Mouse (Mus musculus) liver, embryonic 13.5 days (tissue): ENCODE results near the gene Urb2. TPM values are rescaled to one million over a fixed set of nuclear protein-coding genes. Genes with fewer than 3 reads are reported as not detected.

Experiments
- ATAC-seq: fragments of 200-750 bp; cut with Nextera tagmentation; 2 replicates; pipeline ENCODE4 v1.8.0; 2017; ENCODE audit warnings: low read depth, mild to moderate bottlenecking, moderate number of reproducible peaks, moderate library complexity
- DNase-seq: peaks from one replicate; pipeline ENCODE4 v3.0.0; 2022
- H3K27ac ChIP-seq: fragments of 300-500 bp; sonication (generic); 2 replicates; pipeline ENCODE4 v1.5.1; 2015; ENCODE audit warnings: moderate library complexity, mild to moderate bottlenecking, inconsistent platforms
- H3K27me3 ChIP-seq: fragments of 300-500 bp; sonication (generic); 2 replicates; pipeline ENCODE4 v1.6.1; 2015; ENCODE audit warnings: mild to moderate bottlenecking, inconsistent platforms
- H3K36me3 ChIP-seq: fragments of 300-500 bp; sonication (generic); 2 replicates; pipeline ENCODE4 v1.6.1; 2015; ENCODE audit warnings: mild to moderate bottlenecking, inconsistent platforms
- H3K4me1 ChIP-seq: fragments of 300-500 bp; sonication (generic); replicated peaks from 2 replicates; pipeline ENCODE4 v1.6.1; 2015; ENCODE audit warnings: inconsistent platforms
- H3K4me2 ChIP-seq: fragments of 300-500 bp; sonication (generic); 2 replicates; pipeline ENCODE4 v1.6.1; 2015; ENCODE audit warnings: inconsistent platforms, mild to moderate bottlenecking, moderate library complexity
- H3K4me3 ChIP-seq: fragments of 300-500 bp; sonication (generic); replicated peaks from 2 replicates; pipeline ENCODE4 v1.5.1; 2015; ENCODE audit warnings: mild to moderate bottlenecking, inconsistent platforms
- H3K9ac ChIP-seq: fragments of 300-500 bp; sonication (generic); 2 replicates; pipeline ENCODE4 v1.6.1; 2015; ENCODE audit warnings: mild to moderate bottlenecking, inconsistent platforms
- H3K9me3 ChIP-seq: fragments of 300-500 bp; sonication (generic); replicated peaks from 2 replicates; pipeline ENCODE4 v1.6.1; 2016; ENCODE audit warnings: inconsistent platforms
- WGBS: fragments of 180-500 bp; shearing (Covaris S2); methylation state at CpG from one replicate; pipeline ENCODE4 v1.1.7; 2015; ENCODE audit not compliant: insufficient replicate concordance; 5-methylcytosine and 5-hydroxymethylcytosine counted together
- polyA plus RNA-seq: library from polyadenylated mRNA; unstranded; fragments of >200 nt; fragmentation: Nextera tagmentation; extraction: Ambion mirVana; gene quantifications from 2 replicates; pipeline ENCODE4 v1.2.1, GENCODE M21; 2015

Gene Urb2
- polyA plus RNA-seq, 1 experiment from 2014 or later = 2.5 TPM

DNA sequence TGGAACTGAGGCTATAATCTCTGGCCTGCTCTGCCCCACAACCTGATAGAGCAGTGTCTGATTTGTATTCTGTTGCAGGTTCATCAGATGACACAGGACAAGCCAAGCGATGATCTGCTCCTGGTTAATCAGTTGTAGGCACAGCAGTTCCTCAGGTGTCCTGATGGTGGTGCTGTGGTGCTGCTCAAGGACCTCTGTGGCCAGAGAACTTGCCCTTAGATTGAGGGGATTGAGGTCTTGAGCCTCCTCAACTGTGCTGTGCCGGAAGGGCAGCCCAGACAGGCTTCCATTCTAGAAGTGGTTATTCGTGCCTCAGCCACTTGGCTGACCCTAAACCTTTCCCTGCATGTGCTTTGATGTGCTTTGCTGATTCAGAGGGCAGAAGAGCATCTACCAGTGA, 30.8 kb downstream of the Urb2 start:
- Histone ChIP-seq H3K4me3 (no peak overlapping the region), H3K36me3 (peaks cover 29% of the 10 kb centered on the region), H3K9me3 (no peaks in the 10 kb centered on the region), H3K27me3 (no peaks in the 10 kb centered on the region), H3K4me1 (peaks cover 8% of the 10 kb centered on the region), H3K4me2 (no peak overlapping the region), H3K27ac (no peak overlapping the region), H3K9ac (no peak overlapping the region)
- ATAC-seq (0 out of 2 replicates have a peak, but pooled peaks have one; percentile 53), DNase-seq (peak; percentile 28)
- WGBS = 33% methylated on average over 3 of the region's 3 CpGs

DNA sequence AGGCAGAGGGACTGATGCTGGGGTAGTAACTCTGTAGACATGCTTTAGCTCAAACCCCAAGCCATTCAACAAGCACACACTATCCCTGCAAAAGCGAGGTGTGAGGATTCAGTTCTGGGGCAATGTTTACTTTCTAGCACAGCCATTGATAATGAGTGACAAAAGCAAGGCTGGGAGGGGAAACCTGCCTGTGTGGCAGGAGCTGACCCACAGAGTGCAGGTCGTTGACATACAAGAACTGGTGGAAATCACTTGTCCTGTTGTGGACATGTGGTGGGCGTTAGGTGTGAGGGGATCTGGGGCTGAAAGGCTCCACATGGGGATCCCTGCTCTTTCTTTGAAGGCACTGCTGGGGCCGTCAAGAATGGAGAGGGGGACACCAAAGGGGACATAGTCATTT, 31.3 kb downstream of the Urb2 start:
- Histone ChIP-seq H3K4me3 (no peak overlapping the region), H3K27ac (no peak overlapping the region), H3K27me3 (no peaks in the 10 kb centered on the region), H3K9me3 (no peaks in the 10 kb centered on the region), H3K4me2 (no peak overlapping the region), H3K9ac (no peak overlapping the region), H3K36me3 (peaks cover 24% of the 10 kb centered on the region), H3K4me1 (peaks cover 8% of the 10 kb centered on the region)
- ATAC-seq = 0 out of 2 replicates have a peak, but pooled peaks have one; percentile 29
- 56% methylated on average over 4 of the region's 4 CpGs for WGBS
- no peak for DNase-seq

DNA sequence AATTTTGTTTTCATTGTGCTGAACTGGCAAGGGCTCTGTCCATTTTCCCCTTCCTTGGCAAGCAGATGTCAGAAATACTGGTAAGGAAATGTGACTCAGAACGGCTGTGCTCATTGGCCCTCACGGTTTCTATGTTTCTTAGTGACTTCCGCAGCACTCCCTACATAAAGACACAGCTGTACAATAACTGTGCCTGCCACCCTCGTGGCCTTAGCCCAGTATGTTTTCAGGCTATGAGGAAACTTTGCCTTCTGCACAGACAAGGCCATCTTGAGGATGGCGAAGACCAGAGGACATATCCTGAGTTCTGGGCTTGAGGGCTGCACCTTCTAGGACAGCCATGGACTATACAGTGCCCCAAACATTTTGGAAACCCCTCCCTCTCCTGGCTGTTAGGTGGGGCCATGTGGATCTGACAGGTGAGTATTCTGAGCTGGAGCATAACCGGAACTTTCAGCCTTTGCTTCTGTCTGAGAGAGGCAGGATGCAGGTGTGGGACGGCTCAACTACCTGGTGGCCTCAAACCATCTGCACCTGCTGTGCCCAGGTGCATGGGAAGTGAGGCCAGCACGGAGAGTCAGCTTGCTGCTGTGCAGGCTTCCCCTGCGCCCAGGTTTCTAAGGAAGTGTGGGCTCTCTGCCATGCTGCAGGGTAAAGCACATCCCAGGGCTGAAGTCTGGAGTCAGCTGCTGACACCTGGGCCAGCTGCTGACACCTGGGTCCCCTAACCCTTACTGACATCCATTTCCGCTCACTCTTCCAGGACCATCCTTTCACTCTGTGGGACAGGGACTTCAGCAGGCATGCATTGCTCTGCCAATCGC, 35.7 kb downstream of the Urb2 start:
- Histone ChIP-seq H3K27me3 (no peaks in the 10 kb centered on the region), H3K36me3 (no peaks in the 10 kb centered on the region), H3K4me1 (peaks cover 8% of the 10 kb centered on the region), H3K9ac (no peak overlapping the region), H3K9me3 (no peaks in the 10 kb centered on the region), H3K4me3 (no peak overlapping the region), H3K4me2 (no peak overlapping the region), H3K27ac (no peak overlapping the region)
- DNase-seq (no peak), ATAC-seq (no peak)
- WGBS = 60% methylated on average over 11 of the region's 11 CpGs

DNA sequence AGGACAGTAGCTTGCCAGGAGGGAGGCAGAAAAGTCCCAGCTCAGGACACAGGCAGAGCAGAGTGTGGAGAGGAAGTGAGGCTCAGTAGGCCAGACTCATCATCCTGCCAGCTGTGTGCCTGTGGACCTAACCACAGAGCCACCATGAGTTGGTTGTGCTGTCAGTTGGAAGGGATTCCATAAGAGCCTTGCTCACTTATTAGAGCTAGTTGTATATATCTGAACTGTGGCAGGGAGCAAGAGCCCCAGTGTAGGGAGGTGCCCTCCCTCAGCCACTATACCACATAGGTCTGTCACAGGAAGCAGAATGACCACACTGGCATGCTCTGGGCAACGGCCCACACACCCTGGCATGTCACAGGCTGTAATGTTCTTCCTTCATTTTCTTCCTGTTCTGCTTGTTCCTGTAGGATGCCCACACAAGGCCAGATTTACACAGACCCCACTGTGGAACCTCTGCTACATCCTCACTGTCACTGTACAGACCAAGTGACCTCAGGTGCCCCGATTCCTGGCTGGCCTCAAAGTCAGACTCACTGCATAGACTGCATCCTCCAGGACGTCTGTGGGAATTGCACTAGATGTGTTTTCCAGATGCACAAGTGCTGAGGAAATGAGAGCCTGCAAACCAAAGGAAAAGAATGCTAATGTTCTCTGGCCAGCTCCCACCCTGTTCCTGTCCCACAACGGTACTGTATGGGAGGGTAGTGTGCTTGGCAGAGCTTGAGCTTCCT, 45.2 kb downstream of the Urb2 start:
- Histone ChIP-seq H3K4me3 (no peak overlapping the region), H3K27me3 (no peaks in the 10 kb centered on the region), H3K4me1 (no peaks in the 10 kb centered on the region), H3K9ac (no peak overlapping the region), H3K9me3 (no peaks in the 10 kb centered on the region), H3K4me2 (no peak overlapping the region), H3K27ac (no peak overlapping the region), H3K36me3 (no peaks in the 10 kb centered on the region)
- 35% methylated on average over 4 of the region's 4 CpGs for WGBS
- ATAC-seq = no peak
- DNase-seq = no peak

DNA sequence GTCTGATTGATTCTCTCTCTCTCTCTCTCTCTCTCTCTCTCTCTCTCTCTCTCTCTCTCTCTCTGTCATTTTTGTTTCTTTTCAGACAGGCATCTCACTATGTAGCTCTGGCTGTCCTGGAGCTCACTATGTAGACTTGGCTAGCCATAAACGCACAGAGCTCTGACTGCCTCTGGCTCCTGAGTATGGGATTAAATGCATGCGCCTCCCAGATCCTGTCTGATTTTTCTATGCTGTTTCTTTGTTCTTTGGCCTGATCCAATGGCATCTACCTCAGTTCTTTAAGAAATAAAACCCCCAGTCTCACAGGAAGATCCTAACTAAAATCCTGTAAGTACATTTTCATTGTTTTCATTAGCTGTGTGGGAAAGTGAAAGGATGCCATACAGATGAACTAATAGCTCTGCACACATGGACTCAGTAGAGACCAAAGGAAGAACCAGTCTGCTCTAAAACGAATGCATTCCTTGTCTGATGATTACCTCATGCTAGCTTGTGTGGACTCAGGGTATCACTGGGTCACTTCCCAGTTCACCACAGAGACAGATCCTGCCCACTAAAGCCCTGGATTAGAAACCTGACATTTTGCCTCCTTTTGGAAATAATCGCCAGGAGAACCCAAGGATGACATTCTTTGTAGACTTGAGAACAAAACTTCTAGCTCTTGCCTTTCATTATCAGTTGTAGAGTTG, 45.9 kb downstream of the Urb2 start:
- no peaks in the 10 kb centered on the region for H3K9me3 ChIP-seq
- no peak overlapping the region for H3K27ac ChIP-seq
- H3K4me2 ChIP-seq = no peak overlapping the region
- H3K4me1 ChIP-seq = no peaks in the 10 kb centered on the region
- DNase-seq (no peak), ATAC-seq (no peak)
- no peaks in the 10 kb centered on the region for H3K27me3 ChIP-seq
- WGBS = 58% methylated on average over 4 of the region's 4 CpGs
- no peak overlapping the region for H3K9ac ChIP-seq
- H3K4me3 ChIP-seq = no peak overlapping the region
- H3K36me3 ChIP-seq = no peaks in the 10 kb centered on the region

DNA sequence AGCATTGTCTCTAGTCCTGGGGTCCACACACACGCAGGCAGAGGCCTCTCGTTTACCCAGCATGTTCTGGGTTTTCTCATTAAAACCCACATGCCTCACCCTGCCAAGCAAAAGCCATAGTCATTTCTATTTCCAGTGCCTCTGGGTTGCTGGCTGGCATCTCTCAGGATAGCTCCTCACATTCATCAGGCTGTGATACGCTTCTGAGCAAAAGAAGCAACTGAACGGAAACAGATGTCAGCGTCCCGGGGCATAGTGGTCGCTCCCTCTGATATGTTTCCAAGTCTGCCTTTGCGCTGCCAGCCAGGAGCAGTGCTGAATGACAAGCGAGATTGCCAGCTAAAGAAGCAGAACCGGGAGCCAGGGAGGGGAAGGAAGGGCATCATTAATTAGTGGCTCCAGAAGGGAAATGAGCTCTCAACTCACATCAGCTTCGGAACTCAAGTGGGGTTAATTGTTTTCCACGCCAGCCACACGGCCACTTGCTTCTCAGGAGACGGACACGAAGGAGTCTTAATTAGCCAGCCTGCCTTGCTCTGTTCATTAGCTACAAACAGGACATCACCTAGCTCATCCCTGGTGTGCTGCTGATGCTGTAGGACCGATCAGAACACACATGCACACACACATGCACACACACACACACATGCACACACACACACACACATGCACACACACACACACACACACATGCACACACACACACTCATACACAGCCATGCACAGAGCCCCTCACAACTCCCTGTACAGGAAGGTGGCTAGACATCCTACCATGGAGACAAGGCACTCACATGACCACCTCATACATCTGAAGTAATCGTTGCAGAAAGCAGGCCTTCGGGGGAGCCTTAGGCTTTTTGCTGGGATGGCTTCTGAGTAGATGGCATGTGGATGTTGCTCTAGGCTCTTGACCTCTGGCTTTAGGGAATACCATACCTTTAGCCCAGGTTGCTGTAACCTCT, 49.3 kb downstream of the Urb2 start:
- ATAC-seq (no peak), DNase-seq (no peak)
- no peak overlapping the region for H3K27ac ChIP-seq
- H3K9ac ChIP-seq = no peak overlapping the region
- no peak overlapping the region for H3K4me2 ChIP-seq
- no peaks in the 10 kb centered on the region for H3K27me3 ChIP-seq
- 45% methylated on average over 18 of the region's 18 CpGs for WGBS
- H3K4me1 ChIP-seq = no peaks in the 10 kb centered on the region
- no peak overlapping the region for H3K4me3 ChIP-seq
- H3K9me3 ChIP-seq = no peaks in the 10 kb centered on the region
- no peaks in the 10 kb centered on the region for H3K36me3 ChIP-seq

DNA sequence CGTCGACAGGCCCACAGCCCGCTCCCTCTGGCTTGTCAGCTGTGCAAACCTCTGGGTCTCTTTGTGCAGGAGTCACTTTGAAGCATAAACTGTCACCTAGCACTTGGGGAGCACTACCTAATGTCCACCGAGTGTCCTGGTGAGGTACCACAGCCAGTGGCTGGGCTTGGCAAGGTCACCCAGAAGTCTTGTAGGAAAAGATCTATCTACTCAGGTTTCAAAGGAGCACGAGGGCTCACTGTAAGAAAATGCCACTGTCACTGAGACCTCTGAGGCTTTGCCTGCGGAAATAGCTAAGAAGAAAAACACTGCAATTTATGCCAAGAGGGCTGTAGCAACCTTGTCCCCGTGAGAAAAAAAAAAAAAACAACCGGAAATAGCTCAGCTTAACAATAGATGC, 54.7 kb downstream of the Urb2 start:
- no peak overlapping the region for H3K4me3 ChIP-seq
- H3K9me3 ChIP-seq = no peaks in the 10 kb centered on the region
- H3K4me2 ChIP-seq = no peak overlapping the region
- ATAC-seq = no peak
- H3K9ac ChIP-seq = no peak overlapping the region
- no peak overlapping the region for H3K27ac ChIP-seq
- H3K36me3 ChIP-seq = no peaks in the 10 kb centered on the region
- DNase-seq = no peak
- H3K4me1 ChIP-seq = peaks cover 29% of the 10 kb centered on the region
- WGBS = 69% methylated on average over 8 of the region's 8 CpGs
- H3K27me3 ChIP-seq = no peaks in the 10 kb centered on the region

DNA sequence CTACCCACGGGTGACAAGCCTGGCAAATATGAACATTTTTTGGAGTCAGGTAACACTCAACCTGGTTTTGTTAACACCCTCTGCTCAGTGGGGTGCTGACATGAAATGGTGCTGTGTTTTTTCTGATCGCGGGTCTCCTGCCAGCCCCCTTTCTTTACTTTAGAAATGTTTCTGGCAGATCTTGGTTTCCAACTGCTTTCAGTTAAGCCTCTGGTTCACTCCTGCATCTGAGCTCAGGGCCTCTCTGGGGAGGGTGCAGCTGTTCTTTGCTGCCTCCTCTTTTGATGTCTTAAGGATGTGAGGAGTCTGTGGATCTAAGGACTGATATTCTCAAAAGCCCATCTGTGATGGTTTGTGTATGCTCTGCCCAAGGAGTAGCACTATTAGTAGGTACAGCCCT, 55.1 kb downstream of the Urb2 start:
- ATAC-seq = no peak
- no peak for DNase-seq
- Histone ChIP-seq H3K4me1 (peaks cover 29% of the 10 kb centered on the region), H3K27me3 (no peaks in the 10 kb centered on the region), H3K9me3 (no peaks in the 10 kb centered on the region), H3K9ac (peak overlapping the region; percentile 41; the same call in 1 of the 2 replicates), H3K4me2 (no peak overlapping the region), H3K27ac (peak overlapping the region; percentile 80), H3K4me3 (no peak overlapping the region), H3K36me3 (no peaks in the 10 kb centered on the region)
- 58% methylated on average over 3 of the region's 3 CpGs for WGBS

DNA sequence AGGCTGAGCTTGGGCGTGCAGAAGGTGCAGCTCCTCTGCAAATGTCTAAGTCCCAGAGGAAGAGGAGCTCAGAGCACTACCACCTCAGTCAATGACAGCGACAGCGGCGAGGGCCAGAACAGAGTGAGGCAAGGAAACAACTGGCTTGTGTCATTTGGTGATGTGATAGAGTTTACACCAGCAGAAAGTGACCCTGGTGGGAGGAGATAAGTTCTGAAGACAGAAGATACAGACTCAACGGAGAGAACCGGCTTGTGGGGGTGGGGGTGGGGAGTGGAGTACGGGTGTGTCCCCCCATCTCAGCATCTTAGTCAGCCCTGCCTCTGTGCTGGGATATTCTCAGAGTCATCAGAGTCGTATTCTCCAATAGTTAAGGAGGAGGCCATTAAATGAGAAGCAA, 56.1 kb downstream of the Urb2 start:
- no peak overlapping the region for H3K4me3 ChIP-seq
- H3K27ac ChIP-seq = peak overlapping the region; percentile 80
- no peaks in the 10 kb centered on the region for H3K9me3 ChIP-seq
- ATAC-seq (peak; percentile 96), DNase-seq (peak; percentile 54)
- no peaks in the 10 kb centered on the region for H3K36me3 ChIP-seq
- 18% methylated on average over 8 of the region's 8 CpGs for WGBS
- peaks cover 29% of the 10 kb centered on the region for H3K4me1 ChIP-seq
- peak overlapping the region; percentile 41; the same call in 1 of the 2 replicates for H3K9ac ChIP-seq
- H3K4me2 ChIP-seq = peak overlapping the region; percentile 41
- H3K27me3 ChIP-seq = no peaks in the 10 kb centered on the region

DNA sequence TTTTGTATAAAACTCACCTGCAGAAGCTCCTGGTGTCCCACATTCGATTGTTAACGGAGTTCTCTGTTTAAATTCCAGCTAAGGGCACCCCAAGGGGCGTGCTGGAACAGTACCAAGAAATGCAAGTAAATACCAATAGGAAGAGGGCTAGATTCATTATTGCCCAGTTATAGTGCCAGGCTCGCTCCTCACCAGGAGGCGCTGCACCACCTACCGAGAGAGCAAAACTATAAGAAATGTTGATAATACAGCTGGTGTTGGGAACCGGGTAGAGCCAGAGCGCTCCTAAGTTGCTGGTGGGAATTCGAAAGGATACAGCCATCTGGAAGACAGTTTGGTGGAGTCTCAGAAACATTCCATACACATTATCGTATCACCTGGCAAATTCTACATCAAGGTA, 56.7 kb downstream of the Urb2 start:
- Histone ChIP-seq H3K4me1 (peaks cover 29% of the 10 kb centered on the region), H3K9ac (no peak overlapping the region), H3K9me3 (no peaks in the 10 kb centered on the region), H3K27ac (peak overlapping the region; percentile 80; the same call in 1 of the 2 replicates), H3K36me3 (no peaks in the 10 kb centered on the region), H3K4me2 (peak overlapping the region; percentile 41), H3K4me3 (no peak overlapping the region), H3K27me3 (no peaks in the 10 kb centered on the region)
- 74% methylated on average over 10 of the region's 10 CpGs for WGBS
- DNase-seq = no peak
- ATAC-seq = no peak
